Mouse (Mus musculus) heart, embryonic 14.5 days (tissue): ENCODE results near the gene Caly. TPM values are rescaled to one million over a fixed set of nuclear protein-coding genes. Genes with fewer than 3 reads are reported as not detected.
A peak's percentile ranks its signal among the peaks of the same experiment; 100 is the strongest.

Experiments used
- ATAC-seq: fragments of 200-750 bp; cut with Nextera tagmentation; 2 replicates; pipeline ENCODE4 v1.8.0; 2017; ENCODE audit warnings: low read depth, moderate TSS enrichment; ENCODE audit not compliant: insufficient number of reproducible peaks, insufficient read depth, low FRiP score
- H3K27ac ChIP-seq, 2 experiments: fragments of 200-500 bp in 1 of 2; fragments of 300-500 bp in 1 of 2; sonication (generic) in 1 of 2; replicated peaks in 1 of 2; 2 replicates each; pipeline ENCODE4 v1.5.1; 2012 to 2014; ENCODE audit warnings: low read depth in 2 of 2, low read length in 2 of 2, control low read depth in 1 of 2, mild to moderate bottlenecking in 1 of 2, mixed read lengths in 1 of 2; ENCODE audit not compliant: control insufficient read depth in 1 of 2, insufficient read depth in 1 of 2
- H3K27me3 ChIP-seq: fragments of 300-500 bp; sonication (generic); 2 replicates; pipeline ENCODE4 v1.6.1; 2014; ENCODE audit warnings: mild to moderate bottlenecking, low read length, control low read depth; ENCODE audit not compliant: control insufficient read depth, insufficient read depth
- H3K36me3 ChIP-seq: fragments of 300-500 bp; sonication (generic); 2 replicates; pipeline ENCODE4 v1.6.1; 2014; ENCODE audit warnings: mild to moderate bottlenecking, control low read depth, low read length, mixed read lengths; ENCODE audit not compliant: control insufficient read depth, insufficient read depth
- H3K4me1 ChIP-seq, 2 experiments: fragments of 200-500 bp in 1 of 2; fragments of 300-500 bp in 1 of 2; sonication (generic) in 1 of 2; 2 replicates each; pipeline ENCODE4 v1.6.1; 2012 to 2014; ENCODE audit warnings: low read length in 2 of 2, control low read depth in 1 of 2, mixed read lengths in 1 of 2; ENCODE audit not compliant: control insufficient read depth in 2 of 2, insufficient read depth in 2 of 2
- H3K4me2 ChIP-seq: fragments of 300-500 bp; sonication (generic); 2 replicates; pipeline ENCODE4 v1.6.1; 2014; ENCODE audit warnings: mild to moderate bottlenecking, low read length
- H3K4me3 ChIP-seq, 2 experiments: fragments of 200-500 bp in 1 of 2; fragments of 300-500 bp in 1 of 2; sonication (generic) in 1 of 2; 2 replicates each; pipeline ENCODE4 v1.5.1; 2012 to 2014; ENCODE audit warnings: low read length in 2 of 2, mild to moderate bottlenecking in 2 of 2, control low read depth in 1 of 2, low read depth in 1 of 2, moderate library complexity in 1 of 2; ENCODE audit not compliant: control insufficient read depth in 1 of 2, insufficient read depth in 1 of 2
- H3K9ac ChIP-seq: fragments of 300-500 bp; sonication (generic); 2 replicates; pipeline ENCODE4 v1.6.1; 2014; ENCODE audit warnings: mild to moderate bottlenecking, low read length
- H3K9me3 ChIP-seq: fragments of 300-500 bp; sonication (generic); 2 replicates; pipeline ENCODE4 v1.6.1; 2016; ENCODE audit warnings: low read length, control low read depth; ENCODE audit not compliant: control insufficient read depth
- WGBS: fragments of 180-500 bp; shearing (Covaris S2); extraction: QIAGEN DNeasy Blood & Tissue Kit; methylation state at CpG from one replicate; pipeline ENCODE4 v1.1.7; 2014; 5-methylcytosine and 5-hydroxymethylcytosine counted together
- polyA plus RNA-seq: library from polyadenylated mRNA; unstranded; fragments of >200 nt; fragmentation: Nextera tagmentation; extraction: Ambion mirVana; gene quantifications from 2 replicates; pipeline ENCODE4 v1.2.1, GENCODE M21; 2014

The Caly gene
- polyA plus RNA-seq = 0.20 and 0.42 TPM in 2 replicates

- Histone ChIP-seq H3K27me3 (peaks cover 42% of the 10 kb centered on the region), H3K27ac (no peak within 1 kb of the TSS), H3K9me3 (no peaks in the 10 kb centered on the region), H3K36me3 (no peaks in the 10 kb centered on the region), H3K4me2 (no peak within 1 kb of the TSS), H3K4me1 (peaks cover 0 to 4% of the 10 kb centered on the region in 2 experiments; a peak in 1 of 4 replicates), H3K4me3 (no peak within 1 kb of the TSS), H3K9ac (no peak within 1 kb of the TSS)
- ATAC-seq = no peak
- 9% methylated on average over 18 of the region's 18 CpGs for WGBS
Observed at GRCm38 (mm10) chr7:140082242-140082678, at the start of gene Caly. Gene Caly (minus strand): TSS chr7:140082548.

DNA sequence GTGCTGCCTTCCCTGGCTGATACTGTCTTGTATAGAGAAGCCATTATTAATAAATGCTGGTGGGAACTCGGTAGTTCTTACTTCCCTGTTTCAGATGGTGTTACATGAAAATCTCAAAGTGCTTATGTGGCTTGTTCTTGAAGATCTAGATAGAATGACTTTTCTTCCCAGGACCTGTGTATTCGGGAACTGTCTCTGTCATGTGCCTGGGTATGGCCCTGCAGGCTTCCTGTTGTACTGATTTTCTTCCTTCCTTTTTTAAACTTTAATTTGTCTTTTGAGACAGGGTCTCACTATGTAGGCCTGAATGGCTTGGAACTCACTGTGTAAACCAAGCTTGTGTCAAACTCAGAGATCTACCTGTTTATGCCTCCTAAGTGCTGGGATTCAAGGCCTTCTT is 45.6 kb upstream of the Caly start:
- 73% methylated on average over 2 of the region's 2 CpGs for WGBS

DNA sequence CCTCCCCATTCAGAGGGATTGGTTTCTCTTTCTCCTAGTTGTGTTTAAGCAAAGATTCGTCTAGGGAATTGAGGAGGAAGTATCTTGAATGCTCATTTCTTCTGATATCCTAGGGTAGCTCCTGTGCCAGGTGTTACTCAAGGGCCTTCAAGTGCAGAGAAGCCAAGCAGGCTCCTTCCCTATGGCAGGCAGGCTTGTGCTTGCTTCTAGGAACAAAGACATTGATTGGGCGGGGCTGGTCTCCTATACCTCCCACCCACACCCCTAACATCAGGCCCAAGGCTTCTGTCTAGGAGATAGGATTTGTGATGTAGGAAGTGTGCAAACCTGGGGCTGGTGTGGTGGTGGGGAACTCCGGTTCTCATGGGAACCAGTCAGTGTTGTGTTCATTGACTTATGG is 44.6 kb upstream of the Caly start:
- Histone ChIP-seq H3K4me1 (peaks cover 0 to 3% of the 10 kb centered on the region in 2 experiments; a peak in 1 of 4 replicates), H3K9me3 (no peaks in the 10 kb centered on the region), H3K4me2 (no peak overlapping the region), H3K36me3 (peaks cover 18% of the 10 kb centered on the region; the same call in 1 of the 2 replicates), H3K27ac (no peak overlapping the region), H3K27me3 (no peaks in the 10 kb centered on the region), H3K9ac (no peak overlapping the region), H3K4me3 (no peak overlapping the region)
- 80% methylated on average over 3 of the region's 3 CpGs for WGBS
- no peak for ATAC-seq

More for the DNA sequence above, 45.6 kb upstream of the Caly start:
- Histone ChIP-seq H3K4me2 (no peak overlapping the region), H3K4me3 (no peak overlapping the region), H3K36me3 (peaks cover 18% of the 10 kb centered on the region; the same call in 1 of the 2 replicates), H3K9ac (no peak overlapping the region), H3K27me3 (no peaks in the 10 kb centered on the region), H3K27ac (no peak overlapping the region), H3K4me1 (peaks cover 0 to 3% of the 10 kb centered on the region in 2 experiments; a peak in 1 of 4 replicates), H3K9me3 (no peaks in the 10 kb centered on the region)
- ATAC-seq = no peak

DNA sequence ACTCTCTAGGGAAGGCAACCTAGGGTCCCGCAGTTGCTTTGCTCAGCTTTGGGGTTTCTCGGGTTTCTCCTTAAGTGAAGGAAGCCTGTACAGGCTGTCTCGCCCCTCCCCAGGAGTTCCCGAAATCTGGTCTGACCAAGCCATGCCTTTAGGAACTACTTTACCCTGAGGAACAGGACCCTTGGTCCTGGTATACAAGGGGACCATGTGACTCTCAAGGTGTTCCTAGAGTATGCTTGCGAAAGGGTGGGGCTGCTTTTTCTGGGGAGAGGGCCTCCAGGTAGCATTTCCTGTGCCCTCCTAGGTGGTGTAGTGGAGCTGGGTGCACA is 43.6 kb upstream of the Caly start:
- no peaks in the 10 kb centered on the region for H3K27me3 ChIP-seq
- H3K4me3 ChIP-seq = peak overlapping the region; percentile 57 to 82
- H3K9me3 ChIP-seq = no peaks in the 10 kb centered on the region
- peak overlapping the region; percentile 75 for H3K4me2 ChIP-seq
- 7% methylated on average over 5 of the region's 5 CpGs for WGBS
- H3K27ac ChIP-seq = no peak overlapping the region
- H3K9ac ChIP-seq = peak overlapping the region; percentile 78
- peaks cover 14% of the 10 kb centered on the region; the same call in 1 of the 2 replicates for H3K36me3 ChIP-seq
- H3K4me1 ChIP-seq = peaks cover 0 to 3% of the 10 kb centered on the region in 2 experiments; a peak in 1 of 4 replicates
- peak; percentile 16; the same call in 1 of the 2 replicates for ATAC-seq

DNA sequence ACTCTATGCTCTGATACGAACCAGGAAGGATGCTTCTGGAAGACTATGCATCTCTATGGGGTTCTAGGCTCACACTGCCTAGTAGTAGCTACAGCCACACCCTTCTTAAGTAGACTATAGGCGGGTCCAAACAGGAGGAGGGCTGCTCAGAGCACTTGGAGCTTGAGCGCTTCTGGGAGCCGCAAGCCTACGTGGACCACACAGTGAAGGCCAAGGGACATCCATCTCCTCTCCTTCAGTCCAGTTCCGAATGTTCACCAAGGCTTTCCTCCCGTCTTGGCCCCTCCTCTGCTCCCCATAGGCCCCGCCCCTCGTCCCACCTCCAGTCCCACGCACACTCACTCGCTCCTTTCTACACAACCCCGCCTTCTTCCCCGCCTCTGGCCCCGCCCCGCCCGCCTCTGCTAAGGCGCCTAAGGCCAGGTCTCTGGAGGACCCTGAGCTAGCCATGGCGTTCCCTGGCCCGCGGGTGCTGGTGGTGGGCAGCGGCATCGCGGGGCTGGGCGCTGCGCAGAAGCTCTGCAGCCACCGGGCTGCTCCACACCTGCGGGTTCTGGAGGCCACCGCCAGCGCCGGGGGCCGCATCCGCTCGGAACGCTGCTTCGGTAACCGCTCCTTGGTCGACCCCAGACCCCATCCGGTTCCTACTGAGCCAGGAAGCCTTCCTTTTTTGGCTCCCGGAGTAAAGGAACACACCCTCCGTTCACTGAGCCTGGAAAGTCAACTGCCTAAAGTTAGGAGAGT is 43.1 kb upstream of the Caly start:
- no peaks in the 10 kb centered on the region for H3K9me3 ChIP-seq
- H3K27me3 ChIP-seq = no peaks in the 10 kb centered on the region
- WGBS = 2% methylated on average over 40 of the region's 40 CpGs
- H3K36me3 ChIP-seq = peaks cover 13% of the 10 kb centered on the region; the same call in 1 of the 2 replicates
- no peak overlapping the region for H3K27ac ChIP-seq
- peak; percentile 97 for ATAC-seq
- H3K4me2 ChIP-seq = peak overlapping the region; percentile 75
- peak overlapping the region; percentile 78 for H3K9ac ChIP-seq
- peak overlapping the region; percentile 57 to 82 for H3K4me3 ChIP-seq
- H3K4me1 ChIP-seq = peaks cover 0 to 3% of the 10 kb centered on the region in 2 experiments; a peak in 1 of 4 replicates

GRCm38 (mm10) chr7:140124382-140124781 is 42.0 kb upstream of the Caly start:
- Histone ChIP-seq H3K4me1 (peaks cover 0 to 3% of the 10 kb centered on the region in 2 experiments; a peak in 1 of 4 replicates), H3K36me3 (peaks cover 2% of the 10 kb centered on the region; the same call in 1 of the 2 replicates), H3K9me3 (no peaks in the 10 kb centered on the region), H3K27me3 (no peaks in the 10 kb centered on the region), H3K4me3 (no peak overlapping the region), H3K27ac (no peak overlapping the region), H3K9ac (no peak overlapping the region), H3K4me2 (no peak overlapping the region)
- no peak for ATAC-seq
- WGBS = 83% methylated on average over 1 of the region's 1 CpGs

DNA sequence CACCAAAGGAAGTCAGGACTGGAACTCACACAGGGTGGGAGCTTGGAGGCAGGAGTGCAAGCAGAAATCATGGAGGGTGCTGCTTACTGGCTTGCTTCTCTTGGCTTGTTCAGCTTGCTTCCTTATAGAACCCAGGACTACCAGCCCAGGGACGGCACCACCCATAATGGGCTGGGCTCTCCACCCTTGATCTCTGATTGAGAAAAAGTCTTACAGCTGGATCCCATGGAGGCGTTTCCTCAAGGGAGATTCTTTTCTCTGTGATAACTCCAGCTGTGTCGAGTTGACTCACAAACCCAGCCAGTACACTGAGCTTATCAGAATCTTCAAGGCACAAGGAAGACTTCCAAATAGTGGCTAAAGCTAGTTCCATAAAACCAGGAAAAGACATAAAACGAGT is 40.4 kb upstream of the Caly start:
- no peak for ATAC-seq
- Histone ChIP-seq H3K4me2 (no peak overlapping the region), H3K9me3 (no peaks in the 10 kb centered on the region), H3K9ac (no peak overlapping the region), H3K4me3 (no peak overlapping the region), H3K27ac (no peak overlapping the region), H3K36me3 (no peaks in the 10 kb centered on the region), H3K27me3 (no peaks in the 10 kb centered on the region), H3K4me1 (peaks cover 0 to 3% of the 10 kb centered on the region in 2 experiments; a peak in 1 of 4 replicates)
- 25% methylated on average over 4 of the region's 4 CpGs for WGBS
